Mouse (Mus musculus) MEL (cell line): ENCODE results near the gene Mboat1. TPM values are rescaled to one million over a fixed set of nuclear protein-coding genes. Genes with fewer than 3 reads are reported as not detected.

Source experiments
- DNase-seq: peaks from one replicate; pipeline ENCODE4 v3.0.0; 2011; ENCODE audit warnings: low read depth, low spot score
- H3K27ac ChIP-seq: 2 replicates; pipeline ENCODE4 v1.5.1; 2012; ENCODE audit warnings: low read depth, mild to moderate bottlenecking, control low read depth, low read length, moderate library complexity; ENCODE audit not compliant: control insufficient read depth
- H3K27me3 ChIP-seq, 2 experiments: fragments of 150-350 bp in 1 of 2; sonication (generic) in 1 of 2; 2 replicates each; pipeline ENCODE4 v1.6.1; 2012; ENCODE audit warnings: low read length in 2 of 2, mild to moderate bottlenecking in 2 of 2, improper control_type of control experiment in 1 of 2, moderate library complexity in 1 of 2; ENCODE audit not compliant: insufficient read depth in 2 of 2, control insufficient read depth in 1 of 2
- H3K36me3 ChIP-seq, 2 experiments: 2 replicates each; pipeline ENCODE4 v1.6.1; 2012 to 2014; ENCODE audit warnings: low read length in 2 of 2, improper control_type of control experiment in 1 of 2, inconsistent platforms in 1 of 2, mild to moderate bottlenecking in 1 of 2; ENCODE audit not compliant: insufficient read depth in 2 of 2, control insufficient read depth in 1 of 2
- H3K4me1 ChIP-seq, 2 experiments: fragments of 150-350 bp in 1 of 2; sonication (generic) in 1 of 2; 2 replicates each; pipeline ENCODE4 v1.6.1; 2012; ENCODE audit warnings: low read length in 2 of 2, improper control_type of control experiment in 1 of 2, mild to moderate bottlenecking in 1 of 2; ENCODE audit not compliant: insufficient read depth in 2 of 2, control insufficient read depth in 1 of 2
- H3K4me3 ChIP-seq, 2 experiments: fragments of 150-350 bp in 1 of 2; sonication (generic) in 1 of 2; 2 replicates each; pipeline ENCODE4 v1.5.1; 2012; ENCODE audit warnings: low read depth in 2 of 2, low read length in 2 of 2, mild to moderate bottlenecking in 2 of 2, moderate library complexity in 2 of 2, control low read depth in 1 of 2, improper control_type of control experiment in 1 of 2; ENCODE audit not compliant: control insufficient read depth in 1 of 2, insufficient read depth in 1 of 2
- H3K79me2 ChIP-seq: 2 replicates; pipeline ENCODE4 v1.6.1; 2012; ENCODE audit warnings: mild to moderate bottlenecking, low read length, moderate library complexity; ENCODE audit not compliant: control insufficient read depth, poor library complexity, insufficient read depth
- H3K9ac ChIP-seq: 2 replicates; pipeline ENCODE4 v1.6.1; 2012; ENCODE audit warnings: low read depth, mild to moderate bottlenecking, control low read depth, low read length, moderate library complexity; ENCODE audit not compliant: control insufficient read depth, poor library complexity, severe bottlenecking
- H3K9me3 ChIP-seq: fragments of 150-350 bp; sonication (generic); replicated peaks from 2 replicates; pipeline ENCODE4 v1.6.1; 2012; ENCODE audit warnings: mild to moderate bottlenecking, low read length, improper control_type of control experiment, moderate library complexity; ENCODE audit not compliant: insufficient read depth
- BHLHE40 ChIP-seq: IDR thresholded peaks from 2 replicates; pipeline ENCODE4 v1.6.1; 2012; ENCODE audit warnings: low read depth, mild to moderate bottlenecking, inconsistent platforms, low read length, improper control_type of control experiment, borderline replicate concordance
- CTCF ChIP-seq, 3 experiments: IDR thresholded peaks in 2 of 3; conservative IDR thresholded peaks in 1 of 3; 2 replicates each; pipeline ENCODE4 v1.5.1; 2011 to 2012; ENCODE audit warnings: low read length in 3 of 3, low read depth in 2 of 3, mild to moderate bottlenecking in 2 of 3, improper control_type of control experiment in 1 of 3, inconsistent platforms in 1 of 3, mixed read lengths in 1 of 3, moderate library complexity in 1 of 3; ENCODE audit not compliant: control insufficient read depth in 1 of 3, insufficient read depth in 1 of 3, poor library complexity in 1 of 3, severe bottlenecking in 1 of 3
- ELF1 ChIP-seq: IDR thresholded peaks from 2 replicates; pipeline ENCODE4 v1.6.1; 2014; ENCODE audit warnings: low read depth, mild to moderate bottlenecking, inconsistent platforms, low read length, improper control_type of control experiment, moderate library complexity
- GABPA ChIP-seq: IDR thresholded peaks from 2 replicates; pipeline ENCODE4 v1.6.1; 2012; ENCODE audit warnings: low read depth, mild to moderate bottlenecking, inconsistent platforms, low read length, improper control_type of control experiment, moderate library complexity
- HCFC1 ChIP-seq: IDR thresholded peaks from 2 replicates; pipeline ENCODE4 v1.6.1; 2012; ENCODE audit warnings: low read depth, mild to moderate bottlenecking, inconsistent platforms, low read length, improper control_type of control experiment, moderate library complexity
- MAZ ChIP-seq: IDR thresholded peaks from 2 replicates; pipeline ENCODE4 v1.6.1; 2012; ENCODE audit warnings: low read depth, mild to moderate bottlenecking, inconsistent platforms, low read length, improper control_type of control experiment
- MYB ChIP-seq: IDR thresholded peaks from 2 replicates; pipeline ENCODE4 v1.6.1; 2011; ENCODE audit warnings: mild to moderate bottlenecking, low read depth, low read length, improper control_type of control experiment
- NRF1 ChIP-seq: IDR thresholded peaks from 2 replicates; pipeline ENCODE4 v1.6.1; 2014; ENCODE audit warnings: low read depth, mild to moderate bottlenecking, inconsistent platforms, low read length, improper control_type of control experiment, moderate library complexity; ENCODE audit not compliant: poor library complexity, insufficient read depth, severe bottlenecking
- RAD21 ChIP-seq: IDR thresholded peaks from 2 replicates; pipeline ENCODE4 v1.6.1; 2011; ENCODE audit warnings: mild to moderate bottlenecking, low read depth, low read length, improper control_type of control experiment
- RCOR1 ChIP-seq: IDR thresholded peaks from 2 replicates; pipeline ENCODE4 v1.6.1; 2012; ENCODE audit warnings: low read depth, mild to moderate bottlenecking, inconsistent platforms, low read length, improper control_type of control experiment
- SMC3 ChIP-seq: IDR thresholded peaks from 2 replicates; pipeline ENCODE4 v1.6.1; 2011; ENCODE audit warnings: low read depth, low read length, improper control_type of control experiment
- USF1 ChIP-seq: IDR thresholded peaks from 2 replicates; pipeline ENCODE4 v1.6.1; 2014; ENCODE audit warnings: low read depth, mild to moderate bottlenecking, inconsistent platforms, low read length, improper control_type of control experiment, moderate library complexity
- USF2 ChIP-seq, 2 experiments: IDR thresholded peaks; 2 replicates each; pipeline ENCODE4 v1.6.1; 2011 to 2012; ENCODE audit warnings: improper control_type of control experiment in 2 of 2, low read length in 2 of 2, borderline replicate concordance in 1 of 2, inconsistent platforms in 1 of 2, low read depth in 1 of 2, mild to moderate bottlenecking in 1 of 2; ENCODE audit not compliant: insufficient read depth in 1 of 2
- ZC3H11A ChIP-seq: IDR thresholded peaks from 2 replicates; pipeline ENCODE4 v1.6.1; 2012; ENCODE audit warnings: low read depth, mild to moderate bottlenecking, inconsistent platforms, low read length, improper control_type of control experiment
- ZNF384 ChIP-seq: IDR thresholded peaks from 2 replicates; pipeline ENCODE4 v1.6.1; 2012; ENCODE audit warnings: low read depth, mild to moderate bottlenecking, inconsistent platforms, low read length, improper control_type of control experiment
- polyA plus RNA-seq, 2 experiments: library from polyadenylated mRNA; stranded (reverse) in 1 of 2; unstranded in 1 of 2; fragments of >175 nt in 1 of 2; fragments of >200 nt in 1 of 2; gene quantifications; 2 replicates each; pipeline versions ENCODE4 v1.2.1 to v1.2.4; 2012; ENCODE audit warnings: low replicate concordance in 2 of 2, low read depth in 1 of 2; ENCODE audit not compliant: insufficient read length in 2 of 2, insufficient read depth in 1 of 2, missing spikeins in 1 of 2
- total RNA-seq: library from RNA; depleted of rRNA; stranded (reverse); fragments of 300-350 nt; gene quantifications from 2 replicates; pipeline ENCODE4 v1.2.3, GENCODE M21; 2012

Mboat1 gene
- total and polyA plus RNA-seq, 3 experiments: 19.8 to 21.9 TPM; not detected in 1

- peak; percentile 9 for DNase-seq
- Histone ChIP-seq H3K4me1 (no peaks in the 10 kb centered on the region), H3K27ac (no peak overlapping the region), H3K27me3 (no peaks in the 10 kb centered on the region), H3K9ac (no peak overlapping the region), H3K79me2 (no peaks in the 10 kb centered on the region), H3K4me3 (no peak overlapping the region), H3K9me3 (no peaks in the 10 kb centered on the region), H3K36me3 (no peaks in the 10 kb centered on the region)
- TF ChIP-seq USF1 (no peak), USF2 (IDR thresholded peaks at IDR 0.05; ENCODE audit: borderline replicate concordance in 1 of 2, insufficient read depth in 1 of 2, low read depth in 1 of 2, low read length in 2 of 2) (no peak), MAZ (no peak)
Observed at GRCm38 (mm10) chr13:30224114-30224513, 87.8 kb downstream of the Mboat1 start.

- H3K36me3 ChIP-seq: no peaks in the 10 kb centered on the region
Observed at GRCm38 (mm10) chr13:30224659-30225058, 88.4 kb downstream of the Mboat1 start.

GRCm38 (mm10) chr13:30228762-30229161, 92.5 kb downstream of the Mboat1 start:
- Histone ChIP-seq H3K4me3 (no peak overlapping the region), H3K36me3 (no peaks in the 10 kb centered on the region), H3K9ac (no peak overlapping the region), H3K27me3 (no peaks in the 10 kb centered on the region), H3K27ac (no peak overlapping the region), H3K4me1 (no peaks in the 10 kb centered on the region), H3K79me2 (no peaks in the 10 kb centered on the region), H3K9me3 (no peaks in the 10 kb centered on the region)
- DNase-seq: no peak
- TF ChIP-seq USF1 (no peak), HCFC1 (no peak), RAD21 (no peak), BHLHE40 (no peak), ELF1 (no peak), ZC3H11A (no peak), NRF1 (no peak), SMC3 (no peak), USF2 (IDR thresholded peaks at IDR 0.05; ENCODE audit: borderline replicate concordance in 1 of 2, insufficient read depth in 1 of 2, low read depth in 1 of 2, low read length in 2 of 2) (no peak), GABPA (no peak), MYB (no peak), RCOR1 (no peak), ZNF384 (no peak)

More at GRCm38 (mm10) chr13:30224659-30225058, 88.4 kb downstream of the Mboat1 start:
- H3K79me2 ChIP-seq: no peaks in the 10 kb centered on the region
- peak; percentile 9 for DNase-seq
- TF ChIP-seq CTCF (IDR thresholded peaks at IDR 0.05 in 2 of 3, conservative IDR thresholded peaks at IDR 0.05 in 1 of 3; ENCODE audit: control insufficient read depth in 1 of 3, insufficient read depth in 1 of 3, low read depth in 2 of 3, low read length in 3 of 3, poor library complexity in 1 of 3, severe bottlenecking in 1 of 3): peak; percentile 3 to 66 (median 23); a peak in 3 of 6 replicates
- TF ChIP-seq NRF1: no peak
- TF ChIP-seq SMC3: peak; percentile 26; the same call in 1 of the 2 replicates
- peak; percentile 1 for TF ChIP-seq RAD21
- H3K9me3 ChIP-seq: no peaks in the 10 kb centered on the region
- H3K27ac ChIP-seq: no peak overlapping the region
- H3K4me1 ChIP-seq: no peaks in the 10 kb centered on the region
- H3K27me3 ChIP-seq: no peaks in the 10 kb centered on the region
- H3K9ac ChIP-seq: no peak overlapping the region
- H3K4me3 ChIP-seq: no peak overlapping the region
